Mouse (Mus musculus) gastrocnemius, postnatal 4 days (tissue): ENCODE data around the gene Olfr136. TPM values are rescaled to one million over a fixed set of nuclear protein-coding genes. Genes with fewer than 3 reads are reported as not detected.

Source experiments
- DNase-seq, 2 experiments: peaks; one replicate each; pipeline ENCODE4 v3.0.0; 2021 to 2022; ENCODE audit warnings: low spot score in 2 of 2, mixed read lengths in 2 of 2
- long read RNA-seq, 2 experiments: library from polyadenylated mRNA; stranded (forward); transcript quantifications; one replicate each; pipeline ENCODE4 v2.0.0; 2021
- total RNA-seq, 2 experiments: library from RNA; stranded (reverse); gene quantifications; 2 replicates each; pipeline ENCODE4 v1.2.3; 2021

The Olfr136 gene
- not detected for total RNA-seq
- long read RNA-seq, experiment 1, result 0 reads
- long read RNA-seq, experiment 2, result 0 reads

- no peak for DNase-seq
Observed at GRCm38 (mm10) chr17:38329531-38329930, at the start of gene Olfr136. Olfr136 (plus strand) TSS chr17:38329831.

GRCm38 (mm10) chr17:38307470-38307869 is 22.2 kb upstream of the Olfr136 start, which contains the start of gene Olfr137:
Olfr137 (minus strand) TSS chr17:38307570.
- no peak for DNase-seq

Other genes with a start within 250 kb of the Olfr136 start
- not detected for gene Olfr131, start 241.1 kb upstream of the Olfr136 start, total RNA-seq
- gene Olfr132, start 195.3 kb upstream of the Olfr136 start, total RNA-seq, result not detected
- not detected for gene Olfr133, start 184.6 kb upstream of the Olfr136 start, total RNA-seq
- gene Olfr134, start 158.4 kb upstream of the Olfr136 start, total RNA-seq, result not detected
- not detected for gene Olfr135, start 125.5 kb upstream of the Olfr136 start, total RNA-seq
- not detected for gene Olfr138, start 68.8 kb upstream of the Olfr136 start, total RNA-seq
- gene Olfr137, start 22.3 kb upstream of the Olfr136 start, total RNA-seq, result not detected
- not detected for gene Esp36, start 90.4 kb downstream of the Olfr136 start, total RNA-seq
- gene Esp34, start 224.4 kb downstream of the Olfr136 start, total RNA-seq, result not detected